Mouse (Mus musculus): Measurements from ENCODE around the gene Mlf2. TPM values are rescaled to one million over a fixed set of nuclear protein-coding genes. Genes with fewer than 3 reads are reported as not detected.

Mlf2 gene
- polyA plus RNA-seq, 1 experiment: 403 TPM

- no peak for TF ChIP-seq CTCF (conservative IDR thresholded peaks at IDR 0.05; ENCODE audit: insufficient read depth, insufficient read length, low read depth, low read length)
- no peak for TF ChIP-seq POLR2A (IDR thresholded peaks at IDR 0.05; ENCODE audit: low read depth, low read length)
- no peaks in the 10 kb centered on the region for H3K27me3 ChIP-seq (replicated peaks; ENCODE audit: control insufficient read depth, insufficient read depth, low read length)
- H3K4me1 ChIP-seq (ENCODE audit: control insufficient read depth, insufficient read depth, low read length): no peaks in the 10 kb centered on the region
- DNase-seq: no peak
- WGBS: 43% methylated on average over 3 of the region's 3 CpGs
- H3K36me3 ChIP-seq (ENCODE audit: control insufficient read depth, insufficient read depth, low read length): peaks cover 1% of the 10 kb centered on the region; the same call in 1 of the 2 replicates
- no peak overlapping the region for H3K4me3 ChIP-seq (ENCODE audit: insufficient read depth, low read depth, low read length)
- H3K27ac ChIP-seq (ENCODE audit: insufficient read depth, low read depth, low read length): no peak overlapping the region
Observed at GRCm38 (mm10) chr6:124958127-124958526, 26.9 kb downstream of the Mlf2 start.

GRCm38 (mm10) chr6:124959960-124960359, 28.8 kb downstream of the Mlf2 start:
- Histone ChIP-seq H3K36me3 (ENCODE audit: control insufficient read depth, insufficient read depth, low read length) (peaks cover 1% of the 10 kb centered on the region; the same call in 1 of the 2 replicates), H3K27ac (ENCODE audit: insufficient read depth, low read depth, low read length) (no peak overlapping the region), H3K4me1 (ENCODE audit: control insufficient read depth, insufficient read depth, low read length) (0 out of 2 replicates have a peak, but pooled peaks cover 5% of the 10 kb centered on the region), H3K27me3 (replicated peaks; ENCODE audit: control insufficient read depth, insufficient read depth, low read length) (no peaks in the 10 kb centered on the region), H3K4me3 (ENCODE audit: insufficient read depth, low read depth, low read length) (no peak overlapping the region)
- 86% methylated on average over 13 of the region's 13 CpGs for WGBS
- no peak for TF ChIP-seq CTCF (conservative IDR thresholded peaks at IDR 0.05; ENCODE audit: insufficient read depth, insufficient read length, low read depth, low read length)
- TF ChIP-seq POLR2A (IDR thresholded peaks at IDR 0.05; ENCODE audit: low read depth, low read length): no peak
- DNase-seq: no peak

GRCm38 (mm10) chr6:124961021-124961420, 29.8 kb downstream of the Mlf2 start:
- no peak for TF ChIP-seq CTCF (conservative IDR thresholded peaks at IDR 0.05; ENCODE audit: insufficient read depth, insufficient read length, low read depth, low read length)
- no peak for TF ChIP-seq POLR2A (IDR thresholded peaks at IDR 0.05; ENCODE audit: low read depth, low read length)
- H3K27me3 ChIP-seq (replicated peaks; ENCODE audit: control insufficient read depth, insufficient read depth, low read length): no peaks in the 10 kb centered on the region
- 95% methylated on average over 12 of the region's 12 CpGs for WGBS
- 0 out of 2 replicates have a peak, but pooled peaks cover 5% of the 10 kb centered on the region for H3K4me1 ChIP-seq (ENCODE audit: control insufficient read depth, insufficient read depth, low read length)
- no peak for DNase-seq
- H3K36me3 ChIP-seq (ENCODE audit: control insufficient read depth, insufficient read depth, low read length): peaks cover 1% of the 10 kb centered on the region; the same call in 1 of the 2 replicates
- H3K27ac ChIP-seq (ENCODE audit: insufficient read depth, low read depth, low read length): no peak overlapping the region
- H3K4me3 ChIP-seq (ENCODE audit: insufficient read depth, low read depth, low read length): no peak overlapping the region

GRCm38 (mm10) chr6:124964638-124965037, 33.5 kb downstream of the Mlf2 start:
- TF ChIP-seq POLR2A (IDR thresholded peaks at IDR 0.05; ENCODE audit: low read depth, low read length): no peak
- TF ChIP-seq CTCF (conservative IDR thresholded peaks at IDR 0.05; ENCODE audit: insufficient read depth, insufficient read length, low read depth, low read length): no peak
- no peak for DNase-seq
- peak overlapping the region; percentile 95; the same call in 1 of the 2 replicates for H3K27ac ChIP-seq (ENCODE audit: insufficient read depth, low read depth, low read length)

GRCm38 (mm10) chr6:124965088-124965719, 34.0 kb downstream of the Mlf2 start, which contains the start of gene Cops7a:
Gene Cops7a (minus strand): TSS chr6:124965538.
- peak within 1 kb of the TSS; percentile 95 for H3K27ac ChIP-seq (ENCODE audit: insufficient read depth, low read depth, low read length)
- no peaks in the 10 kb centered on the region for H3K27me3 ChIP-seq (replicated peaks; ENCODE audit: control insufficient read depth, insufficient read depth, low read length)
- peak within 1 kb of the TSS; percentile 100 for H3K4me3 ChIP-seq (ENCODE audit: insufficient read depth, low read depth, low read length)
- peak; percentile 96 for DNase-seq
- WGBS: under 1% methylated on average over 68 of the region's 68 CpGs
- H3K36me3 ChIP-seq (ENCODE audit: control insufficient read depth, insufficient read depth, low read length): no peaks in the 10 kb centered on the region
- H3K4me1 ChIP-seq (ENCODE audit: control insufficient read depth, insufficient read depth, low read length): 0 out of 2 replicates have a peak, but pooled peaks cover 5% of the 10 kb centered on the region
- TF ChIP-seq CTCF (conservative IDR thresholded peaks at IDR 0.05; ENCODE audit: insufficient read depth, insufficient read length, low read depth, low read length) (no peak), POLR2A (IDR thresholded peaks at IDR 0.05; ENCODE audit: low read depth, low read length) (peak; percentile 36)

More at GRCm38 (mm10) chr6:124964638-124965037, 33.5 kb downstream of the Mlf2 start:
- 0 out of 2 replicates have a peak, but pooled peaks cover 5% of the 10 kb centered on the region for H3K4me1 ChIP-seq (ENCODE audit: control insufficient read depth, insufficient read depth, low read length)
- H3K36me3 ChIP-seq (ENCODE audit: control insufficient read depth, insufficient read depth, low read length): no peaks in the 10 kb centered on the region
- WGBS: 12% methylated on average over 16 of the region's 16 CpGs
- H3K4me3 ChIP-seq (ENCODE audit: insufficient read depth, low read depth, low read length): peak overlapping the region; percentile 100
- H3K27me3 ChIP-seq (replicated peaks; ENCODE audit: control insufficient read depth, insufficient read depth, low read length): no peaks in the 10 kb centered on the region

- no peak for DNase-seq
- TF ChIP-seq POLR2A (IDR thresholded peaks at IDR 0.05; ENCODE audit: low read depth, low read length) (no peak), CTCF (conservative IDR thresholded peaks at IDR 0.05; ENCODE audit: insufficient read depth, insufficient read length, low read depth, low read length) (no peak)
- Histone ChIP-seq H3K4me3 (ENCODE audit: insufficient read depth, low read depth, low read length) (peak overlapping the region; percentile 100), H3K27ac (ENCODE audit: insufficient read depth, low read depth, low read length) (peak overlapping the region; percentile 95), H3K36me3 (ENCODE audit: control insufficient read depth, insufficient read depth, low read length) (no peaks in the 10 kb centered on the region), H3K27me3 (replicated peaks; ENCODE audit: control insufficient read depth, insufficient read depth, low read length) (no peaks in the 10 kb centered on the region), H3K4me1 (ENCODE audit: control insufficient read depth, insufficient read depth, low read length) (0 out of 2 replicates have a peak, but pooled peaks cover 5% of the 10 kb centered on the region)
- 8% methylated on average over 15 of the region's 15 CpGs for WGBS
Observed at GRCm38 (mm10) chr6:124965747-124966146, 34.6 kb downstream of the Mlf2 start.

GRCm38 (mm10) chr6:124966466-124967118, 35.4 kb downstream of the Mlf2 start:
- Histone ChIP-seq H3K36me3 (ENCODE audit: control insufficient read depth, insufficient read depth, low read length) (no peaks in the 10 kb centered on the region), H3K27ac (ENCODE audit: insufficient read depth, low read depth, low read length) (no peak overlapping the region), H3K27me3 (replicated peaks; ENCODE audit: control insufficient read depth, insufficient read depth, low read length) (no peaks in the 10 kb centered on the region), H3K4me3 (ENCODE audit: insufficient read depth, low read depth, low read length) (no peak overlapping the region), H3K4me1 (ENCODE audit: control insufficient read depth, insufficient read depth, low read length) (0 out of 2 replicates have a peak, but pooled peaks cover 5% of the 10 kb centered on the region)
- DNase-seq: peak; percentile 27
- TF ChIP-seq CTCF (conservative IDR thresholded peaks at IDR 0.05; ENCODE audit: insufficient read depth, insufficient read length, low read depth, low read length) (peak; percentile 40; the same call in 1 of the 2 replicates), POLR2A (IDR thresholded peaks at IDR 0.05; ENCODE audit: low read depth, low read length) (no peak)
- 84% methylated on average over 7 of the region's 7 CpGs for WGBS
